Mouse (Mus musculus): ENCODE measurements around the gene Cd6.

Cd6 gene

DNA sequence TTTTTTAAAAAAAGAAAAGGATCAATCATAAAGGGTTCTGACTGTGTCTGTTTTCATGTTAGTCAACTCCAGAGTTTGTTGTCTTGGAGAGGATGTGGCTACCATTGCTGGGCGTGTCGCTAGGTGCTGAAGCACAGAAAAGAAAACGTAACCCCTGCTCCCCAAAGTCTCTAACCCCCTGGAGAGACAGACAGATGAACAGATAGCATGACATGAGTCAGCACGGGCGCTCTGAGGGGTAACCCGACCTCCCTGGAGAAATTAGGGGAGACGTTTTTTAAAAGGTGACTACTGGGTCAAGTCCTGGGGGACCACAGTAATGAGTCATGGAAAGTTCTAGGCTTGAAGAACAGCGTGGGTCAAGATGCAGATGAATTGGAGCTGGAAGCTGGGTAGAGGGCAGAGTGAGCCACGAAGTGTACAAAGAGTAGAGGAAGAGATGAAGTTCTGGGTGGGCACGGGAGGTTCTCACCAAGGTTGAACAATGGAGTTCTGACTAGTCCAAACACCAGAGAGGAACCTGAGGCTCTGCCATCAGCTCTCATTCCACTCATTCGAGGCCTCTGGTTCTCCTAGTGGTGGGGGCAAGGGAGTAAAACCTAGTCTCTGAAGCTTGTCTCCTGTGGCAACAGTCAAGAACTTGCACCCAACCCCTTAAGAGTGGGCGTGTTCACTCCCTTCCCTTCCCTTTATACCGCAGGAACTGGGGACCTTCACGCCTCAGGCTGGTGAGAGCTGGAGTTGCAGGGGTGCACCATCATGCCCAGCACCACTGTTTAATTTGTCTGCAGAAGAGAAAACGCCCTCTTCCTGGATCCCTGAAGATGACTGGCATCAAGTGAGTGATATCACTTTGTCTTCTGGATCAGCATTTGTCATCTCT lies 9.4 kb upstream of the Cd6 start, which contains the start of gene Slc15a3:
Gene Slc15a3, plus strand, starts transcription at position 718 of the 883 bp plus-strand sequence.
- DNase-seq (ENCODE audit: low spot score in 2 of 2): no peak

DNA sequence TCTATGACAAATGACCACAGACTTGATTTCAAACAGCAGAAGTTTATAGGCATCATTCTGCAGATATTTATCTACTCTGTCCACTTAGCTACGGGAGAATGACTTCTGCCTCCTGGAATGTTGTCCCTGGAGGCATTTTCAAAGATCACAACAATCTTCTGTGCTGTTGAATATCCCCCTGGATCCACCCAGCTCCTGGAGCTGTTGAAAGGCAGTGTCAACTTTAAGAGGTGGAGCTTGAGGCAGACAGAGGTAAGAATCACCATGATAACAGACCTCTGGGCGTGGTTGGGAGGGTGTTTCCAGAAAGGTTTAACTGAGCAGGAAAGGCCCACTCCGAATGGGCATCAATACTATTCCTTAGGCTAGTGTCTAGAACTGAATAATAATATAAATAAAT lies 5.8 kb upstream of the Cd6 start:
- DNase-seq (ENCODE audit: low spot score in 2 of 2): no peak

DNA sequence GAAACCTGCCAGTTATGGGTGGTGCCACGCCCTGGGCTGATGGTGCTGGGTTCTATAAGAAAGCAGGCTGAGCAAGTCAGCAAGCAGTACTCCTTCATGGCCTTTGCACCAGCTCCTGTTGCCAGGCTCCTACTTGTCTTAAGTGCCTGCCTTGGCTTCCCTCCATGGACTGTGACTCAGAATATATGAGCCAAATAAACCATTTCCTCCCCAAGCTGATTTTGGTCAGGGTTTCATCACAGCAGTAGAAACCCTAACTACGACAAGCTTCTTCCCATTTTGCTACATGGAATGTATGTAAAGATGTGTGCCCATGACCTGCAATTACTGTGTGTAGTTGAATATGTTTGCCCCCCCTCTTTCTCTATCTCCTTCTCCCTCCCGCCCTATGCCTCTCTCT lies 3.8 kb upstream of the Cd6 start:
- no peak for DNase-seq (ENCODE audit: low spot score in 2 of 2)

DNA sequence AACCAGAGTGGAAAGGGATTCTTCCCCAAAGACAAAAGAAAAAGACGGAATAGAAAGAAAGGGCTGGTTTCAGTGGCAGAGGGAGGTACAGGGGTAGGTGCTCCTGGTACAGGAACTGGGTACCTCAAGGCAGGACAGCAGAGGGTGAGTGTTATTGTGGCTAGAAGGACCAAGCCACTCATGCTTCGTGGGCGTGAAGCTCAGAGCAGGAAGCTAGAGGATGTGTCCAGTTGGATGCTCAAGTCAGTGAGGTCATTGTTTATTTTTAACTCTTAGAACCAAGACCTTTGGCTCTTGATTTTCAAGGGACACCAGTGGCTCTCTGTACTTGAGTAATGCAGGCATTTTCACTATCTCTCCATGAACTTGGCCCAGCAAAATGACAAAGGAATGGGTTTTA lies 2.2 kb upstream of the Cd6 start:
- no peak for DNase-seq (ENCODE audit: low spot score in 2 of 2)

DNA sequence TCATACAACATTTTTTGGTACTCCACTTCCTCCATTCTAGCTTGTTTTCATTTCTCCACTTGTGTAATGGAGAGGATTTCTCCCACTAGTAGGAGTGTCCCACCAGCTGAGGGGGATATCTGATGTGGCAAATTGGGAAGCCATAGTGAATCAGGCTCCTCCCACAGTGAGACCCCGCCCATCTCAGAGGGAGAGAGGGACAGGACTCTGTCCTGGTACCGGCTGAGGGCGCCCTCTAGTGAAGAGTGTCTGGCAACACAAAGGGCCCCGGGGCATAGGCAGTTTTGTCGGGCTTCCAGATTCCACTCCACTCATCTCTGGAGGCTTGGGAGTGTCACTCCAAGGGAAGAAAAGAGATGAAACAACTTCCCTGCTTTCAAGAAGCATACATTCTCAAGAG lies 1.6 kb upstream of the Cd6 start:
- peak; percentile 66 to 82 for DNase-seq (ENCODE audit: low spot score in 2 of 2)

DNA sequence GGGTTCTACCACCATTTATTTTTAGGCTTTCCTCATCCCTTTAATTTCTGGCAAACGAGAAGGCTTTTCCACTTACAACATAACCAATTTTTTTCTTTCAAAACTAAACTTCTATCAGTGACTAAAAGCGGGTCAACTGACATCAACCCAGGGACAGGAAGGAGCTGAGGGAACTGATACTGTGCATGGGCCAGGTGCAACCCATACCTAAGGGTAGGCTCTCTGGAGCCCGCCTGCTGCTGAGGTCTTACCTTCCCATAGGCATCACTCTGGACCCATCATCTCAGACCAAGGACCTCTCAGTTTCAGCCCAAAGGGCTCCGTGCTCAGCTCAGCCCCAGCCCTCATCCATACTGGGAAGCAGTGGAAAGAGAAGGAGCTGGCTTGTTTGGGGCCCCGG lies 1.5 kb downstream of the Cd6 start:
- no peak for DNase-seq (ENCODE audit: low spot score in 2 of 2)

DNA sequence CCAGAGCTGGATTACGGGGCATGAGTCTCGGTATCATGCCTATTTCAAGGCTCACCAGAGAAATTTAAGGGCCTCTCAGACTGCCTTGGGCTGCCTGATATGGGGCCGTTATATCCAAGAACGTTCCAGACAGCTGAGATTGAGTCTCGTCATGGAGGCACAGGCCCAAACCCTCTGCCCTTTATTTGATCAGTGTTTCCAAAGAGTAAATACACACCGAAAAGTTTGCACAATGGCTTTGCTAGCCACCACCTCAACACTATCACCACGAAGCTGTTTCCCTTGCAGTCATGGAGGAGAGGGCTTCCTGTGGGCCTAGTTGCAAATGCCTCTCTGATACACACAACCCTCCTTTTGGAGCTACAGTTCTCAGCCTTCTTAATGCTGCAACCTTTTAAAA lies 5.8 kb downstream of the Cd6 start:
- no peak for DNase-seq (ENCODE audit: low spot score in 2 of 2)

DNA sequence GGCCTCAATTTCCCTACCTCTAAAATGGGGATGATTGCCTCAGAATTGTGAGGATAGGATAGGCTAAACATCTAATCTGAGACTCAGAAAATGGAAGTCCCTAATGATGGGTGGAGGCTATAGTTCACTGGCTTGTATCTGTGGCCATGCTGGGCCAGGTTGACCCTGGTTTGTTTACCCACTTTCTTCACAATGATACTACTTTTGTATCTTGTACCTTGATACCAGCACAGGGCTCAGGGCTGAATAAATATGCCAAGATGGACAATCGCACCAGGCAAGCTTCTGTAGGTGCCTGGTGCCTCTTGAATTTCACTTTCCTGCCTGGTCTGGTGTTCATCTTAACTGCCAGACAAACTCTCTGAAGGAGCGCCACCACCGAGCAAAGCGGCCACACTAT lies 7.3 kb downstream of the Cd6 start:
- DNase-seq (ENCODE audit: low spot score in 2 of 2): no peak

DNA sequence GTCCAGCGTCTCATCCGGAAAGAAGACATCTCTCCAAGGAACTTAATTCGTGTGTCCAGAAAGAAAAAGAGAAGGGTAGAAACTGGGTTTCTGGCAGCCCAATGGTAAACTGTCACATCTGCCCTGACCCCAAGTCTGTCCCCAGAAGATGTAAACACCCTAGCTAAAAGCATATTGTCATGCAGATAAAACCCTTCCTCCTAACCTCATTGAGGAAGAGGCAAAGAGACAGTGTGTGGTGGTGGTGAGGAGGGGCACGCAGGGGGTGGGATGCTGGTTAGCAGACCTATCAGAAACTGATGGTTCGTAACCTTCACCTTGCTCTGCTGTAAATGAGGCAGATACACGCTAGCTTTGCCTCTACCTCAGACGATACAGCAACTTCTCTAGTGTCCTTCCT lies 8.5 kb downstream of the Cd6 start:
- DNase-seq (ENCODE audit: low spot score in 2 of 2): no peak

DNA sequence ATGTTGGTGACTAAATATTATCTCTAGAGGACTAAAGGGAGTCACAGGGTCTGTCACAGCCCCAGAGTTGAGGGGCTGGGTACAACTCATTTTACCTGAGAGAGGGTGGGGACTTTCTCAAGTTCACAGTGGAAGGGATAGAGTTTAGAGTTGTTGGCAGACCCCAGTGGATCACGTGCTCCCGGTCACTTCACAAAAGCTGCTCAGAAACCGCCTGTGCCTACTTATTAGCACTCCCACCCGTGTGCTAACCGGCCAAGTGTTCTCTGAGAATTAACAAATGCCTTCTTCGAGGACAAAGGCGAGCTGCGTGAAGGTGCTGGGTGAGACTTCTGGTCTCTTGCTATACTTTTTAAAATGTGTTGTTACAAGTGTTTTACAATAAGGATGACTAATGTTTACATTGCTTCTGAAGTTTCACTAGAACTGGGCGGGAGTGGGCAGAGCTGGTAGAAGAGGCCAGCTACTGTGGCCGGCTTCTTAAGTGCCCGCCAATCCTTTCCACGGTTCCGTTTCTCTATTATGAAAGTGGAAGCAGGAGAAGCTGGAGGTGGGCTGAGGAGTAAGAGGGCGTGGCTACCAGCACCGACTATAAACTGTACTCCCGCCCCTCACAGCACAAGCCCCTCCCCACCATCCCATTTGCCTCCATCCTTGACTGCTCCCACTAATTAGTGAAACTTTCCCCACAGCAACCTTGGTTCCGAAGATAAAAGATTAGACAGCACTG lies 11.5 kb downstream of the Cd6 start:
- peak in 1 of 2 experiments; percentile 16 for DNase-seq (ENCODE audit: low spot score in 2 of 2)

DNA sequence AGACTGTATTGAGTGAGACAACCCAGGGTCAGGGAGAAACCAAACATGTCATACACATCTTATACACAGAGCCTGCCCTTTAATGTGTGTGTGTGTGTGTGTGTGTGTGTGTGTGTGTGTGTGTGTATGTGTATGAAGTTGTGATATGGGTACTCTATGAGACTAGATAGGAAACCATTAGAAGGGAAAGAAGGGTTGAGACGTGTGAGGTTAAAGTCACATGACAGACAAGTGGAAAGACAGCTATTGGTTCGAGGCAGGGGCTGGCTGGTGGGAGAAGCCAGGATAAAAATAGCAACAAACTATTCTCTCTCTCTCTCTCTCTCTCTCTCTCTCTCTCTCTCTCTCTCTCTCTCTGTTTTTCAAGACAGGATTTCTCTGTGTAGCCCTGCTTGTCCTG lies 13.4 kb downstream of the Cd6 start:
- DNase-seq (ENCODE audit: low spot score in 2 of 2): no peak

DNA sequence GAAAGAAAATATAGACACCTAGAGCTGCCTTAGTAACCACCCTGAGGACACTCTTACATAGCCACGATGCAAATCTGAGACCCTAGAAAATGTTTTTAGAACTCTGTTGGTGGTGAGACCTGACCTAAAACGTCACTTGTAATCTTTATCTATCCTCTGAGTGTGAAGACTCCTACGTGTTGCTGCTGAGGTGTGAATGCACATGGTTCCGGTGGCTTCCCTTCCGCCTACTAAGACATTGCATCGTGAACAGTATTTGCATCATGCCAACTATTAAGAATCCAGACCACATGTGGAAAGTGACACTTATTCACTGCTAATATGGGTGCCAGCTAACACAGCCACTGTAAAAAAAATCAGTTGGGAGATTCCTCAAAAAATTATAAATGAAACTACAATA lies 14.0 kb downstream of the Cd6 start:
- DNase-seq (ENCODE audit: low spot score in 2 of 2): no peak

DNA sequence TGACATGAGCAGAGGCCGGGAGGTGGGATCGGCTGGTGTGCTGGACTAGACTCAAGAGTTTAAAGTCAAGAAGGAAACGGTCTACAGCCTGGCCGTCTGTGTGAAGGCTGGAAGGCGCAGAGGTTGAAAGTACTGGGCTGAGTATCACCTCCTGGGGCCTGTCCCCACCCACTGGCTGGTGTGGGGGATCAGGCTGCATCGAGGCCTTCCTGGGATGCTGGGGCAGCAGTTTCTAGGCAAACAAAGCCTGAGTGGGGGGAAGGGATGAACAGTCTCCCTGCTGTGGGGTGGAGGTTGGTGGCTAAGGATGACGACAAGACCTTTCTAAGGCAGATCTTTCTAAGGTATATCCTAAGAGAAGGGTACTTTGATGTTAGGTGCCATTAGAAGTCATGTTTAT lies 16.0 kb downstream of the Cd6 start:
- no peak for DNase-seq (ENCODE audit: low spot score in 2 of 2)

DNA sequence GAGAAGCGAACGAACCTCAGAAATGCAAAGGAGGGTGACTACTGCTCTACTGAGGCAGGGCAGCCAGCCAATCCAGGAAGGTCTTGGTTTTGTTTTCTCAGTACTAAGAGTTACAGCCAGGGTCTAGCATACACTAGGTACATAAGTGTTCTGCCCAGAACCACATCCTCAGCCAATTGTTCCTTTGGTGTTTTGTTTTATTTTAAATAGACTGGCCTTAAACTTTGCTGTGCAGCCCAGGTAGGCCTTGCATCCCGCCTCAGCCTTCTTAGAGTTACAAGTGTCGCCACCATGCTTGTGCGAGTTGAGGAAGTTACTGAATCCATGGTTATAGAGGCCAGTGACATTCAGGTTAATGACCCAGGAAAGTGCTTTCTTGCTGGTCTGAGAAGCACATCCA lies 16.8 kb downstream of the Cd6 start:
- no peak for DNase-seq (ENCODE audit: low spot score in 2 of 2)

DNA sequence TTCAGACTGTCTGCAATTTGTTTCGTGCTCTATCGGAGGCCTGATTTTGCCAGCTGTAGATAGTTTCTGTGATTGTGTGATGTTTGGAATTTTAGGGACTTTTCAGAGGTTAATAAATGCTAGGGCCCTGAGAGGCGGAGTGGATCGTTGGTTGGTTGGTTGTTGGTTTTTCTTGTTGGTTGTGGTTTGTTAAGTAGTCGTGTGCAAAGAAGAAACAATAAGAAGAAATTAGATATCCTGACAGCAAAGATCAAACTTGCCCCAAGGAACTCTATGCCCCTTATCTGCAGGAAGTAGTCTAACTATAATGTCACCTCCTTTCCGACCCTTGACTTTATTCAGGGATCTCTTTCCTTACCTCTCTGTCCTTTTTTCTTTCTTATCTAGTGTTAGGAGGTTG lies 18.4 kb downstream of the Cd6 start:
- DNase-seq (ENCODE audit: low spot score in 2 of 2): no peak

DNA sequence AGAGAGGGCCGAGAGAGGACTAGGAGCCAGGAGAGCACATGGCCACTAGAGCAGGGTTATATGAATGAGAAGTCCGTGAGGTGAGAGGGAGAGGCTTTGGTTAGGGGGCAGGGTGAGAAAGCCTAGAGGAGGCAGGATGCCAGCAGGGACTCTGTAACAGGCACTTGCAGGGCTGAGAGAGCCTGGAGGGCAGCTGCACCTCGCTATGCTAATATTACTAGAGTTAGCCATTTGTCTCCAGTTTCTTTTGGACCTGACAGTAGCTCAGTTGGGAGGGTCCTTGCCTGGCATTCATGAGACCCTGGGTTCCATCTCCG lies 19.7 kb downstream of the Cd6 start:
- no peak for DNase-seq (ENCODE audit: low spot score in 2 of 2)

DNA sequence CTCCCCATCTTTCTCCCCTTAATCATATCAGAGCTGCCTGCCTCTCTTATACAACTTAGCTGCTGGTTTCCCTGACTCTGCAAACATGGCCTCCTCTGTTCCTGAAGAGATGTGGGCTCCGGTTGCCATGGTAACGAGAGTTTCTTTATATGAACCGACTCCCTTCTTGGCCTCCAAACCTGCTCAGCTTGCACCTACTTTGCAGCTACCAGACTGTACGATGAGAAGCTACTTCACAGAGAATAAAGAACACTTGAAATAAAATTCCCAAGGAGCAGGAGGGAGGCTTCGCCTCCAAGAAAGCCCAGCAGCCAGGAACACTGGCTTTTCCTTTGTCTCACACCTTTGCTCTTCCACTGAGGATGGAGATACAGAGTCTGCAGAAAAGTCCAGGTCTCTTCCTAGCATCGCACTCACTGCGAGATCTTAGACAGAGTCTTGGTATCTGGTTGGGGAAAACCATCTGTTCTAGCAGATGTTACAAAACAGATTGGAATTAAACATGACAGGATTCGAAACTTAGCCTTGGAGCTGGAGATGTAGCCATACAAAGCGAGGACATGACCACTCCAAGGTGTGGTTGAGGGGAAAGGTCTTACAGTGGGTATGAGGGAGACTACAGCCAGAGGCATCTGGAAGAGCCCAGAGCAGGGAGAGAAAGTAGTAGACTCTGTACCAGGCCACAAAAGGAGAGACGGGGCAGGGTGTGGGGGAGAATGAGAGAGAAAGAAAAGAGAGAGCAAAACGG lies 20.3 kb downstream of the Cd6 start:
- DNase-seq (ENCODE audit: low spot score in 2 of 2): no peak

DNA sequence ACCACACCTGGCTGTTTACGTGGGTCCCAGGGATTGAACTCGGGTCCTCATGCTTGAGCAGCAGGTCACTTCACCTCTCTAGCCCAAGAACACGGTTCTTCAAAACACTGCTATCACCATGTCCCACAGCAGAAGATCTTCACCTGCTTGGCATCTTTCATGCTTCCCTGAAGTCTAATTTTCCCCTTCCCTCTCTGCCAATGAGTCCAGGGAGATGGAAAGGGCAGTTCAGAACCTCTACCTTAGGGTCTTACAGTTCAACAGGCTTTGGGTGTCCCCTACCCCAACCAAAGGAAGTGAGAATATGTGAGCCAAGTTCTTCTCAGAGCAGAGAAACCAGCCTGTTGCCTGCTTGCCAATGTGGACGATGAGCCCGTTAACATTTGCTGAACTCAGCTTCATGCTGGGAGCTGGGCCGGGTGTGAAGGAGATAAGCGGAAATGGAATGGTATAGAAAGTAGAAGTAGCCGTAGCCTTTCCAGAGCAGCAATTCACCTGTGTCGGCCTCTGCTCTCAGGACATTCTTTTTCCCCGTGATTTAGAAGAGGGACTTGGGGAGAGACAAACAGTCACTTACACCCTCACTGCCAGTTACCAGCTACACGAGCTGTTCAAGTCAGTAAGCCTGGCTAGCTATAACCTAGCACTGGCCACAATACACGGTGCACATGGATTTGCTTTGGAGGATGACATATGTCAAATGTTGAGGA lies 21.2 kb downstream of the Cd6 start:
- DNase-seq (ENCODE audit: low spot score in 2 of 2): no peak

DNA sequence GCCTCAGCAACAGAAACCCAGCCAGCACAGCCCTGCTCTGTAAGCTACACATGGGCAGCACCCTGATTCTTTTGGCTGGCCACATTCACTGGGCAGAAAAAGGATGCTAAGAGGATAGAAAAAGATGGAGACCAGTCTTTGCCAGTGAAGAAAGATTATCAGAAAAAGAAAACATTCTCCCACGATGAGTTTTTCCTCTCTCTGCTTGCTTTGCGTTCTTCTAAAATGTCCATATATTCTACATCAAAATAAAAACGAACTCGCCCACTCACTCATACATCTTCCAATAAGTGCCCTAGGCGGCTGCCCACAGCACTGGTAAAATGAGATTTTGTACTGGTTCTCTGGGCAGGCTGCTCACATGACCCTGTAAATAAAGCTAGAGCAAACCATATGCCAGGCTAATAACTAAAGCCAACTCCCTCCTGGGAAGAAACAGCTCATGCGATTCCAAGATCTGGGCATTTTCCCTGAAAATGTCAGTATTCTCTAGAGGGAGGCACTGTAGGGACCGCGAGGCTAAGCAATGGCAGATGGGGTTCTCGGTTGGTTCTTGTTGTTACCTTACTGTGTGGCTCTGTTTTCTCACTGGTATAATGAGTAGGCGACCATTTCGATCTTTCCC lies 24.1 kb downstream of the Cd6 start:
- no peak for DNase-seq (ENCODE audit: low spot score in 2 of 2)

DNA sequence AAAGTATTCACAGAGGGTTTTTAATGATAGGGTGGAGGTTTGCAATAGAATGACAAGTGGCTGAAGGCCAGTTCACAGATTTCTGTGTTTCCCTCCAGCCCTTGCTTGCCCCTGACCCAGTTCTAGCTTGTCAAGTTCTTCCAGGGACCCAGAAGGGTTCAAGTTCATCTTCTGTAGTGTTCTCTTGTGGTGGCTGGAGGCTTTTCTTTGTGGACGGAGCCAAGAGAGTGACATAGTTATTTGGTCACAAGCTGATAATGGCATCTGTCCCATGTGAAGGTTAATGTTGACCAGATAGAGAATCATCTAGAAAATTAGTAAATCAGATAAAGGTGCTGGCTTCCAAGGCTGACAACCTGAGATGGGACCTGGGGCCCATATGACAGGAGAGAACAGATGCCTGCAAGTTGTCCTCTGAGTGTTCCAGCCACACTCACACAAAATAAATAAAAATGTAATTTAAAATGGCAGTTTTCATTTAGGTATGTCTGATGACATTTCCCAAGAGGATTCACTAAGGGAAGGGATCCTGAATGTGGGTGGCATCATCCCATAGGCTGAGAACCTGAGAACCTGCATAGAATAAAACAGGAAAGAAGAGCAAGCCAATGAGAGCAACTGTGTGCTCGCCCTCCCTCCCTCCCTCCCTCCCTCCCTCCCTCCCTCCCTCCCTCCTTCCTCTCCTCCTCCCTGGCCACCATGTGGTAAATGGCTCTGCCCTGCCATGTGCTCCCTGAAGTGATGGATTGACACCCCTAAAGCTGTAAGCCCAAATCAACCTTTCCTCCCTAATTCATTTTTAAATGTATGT lies 24.8 kb downstream of the Cd6 start:
- DNase-seq (ENCODE audit: low spot score in 2 of 2): no peak

DNA sequence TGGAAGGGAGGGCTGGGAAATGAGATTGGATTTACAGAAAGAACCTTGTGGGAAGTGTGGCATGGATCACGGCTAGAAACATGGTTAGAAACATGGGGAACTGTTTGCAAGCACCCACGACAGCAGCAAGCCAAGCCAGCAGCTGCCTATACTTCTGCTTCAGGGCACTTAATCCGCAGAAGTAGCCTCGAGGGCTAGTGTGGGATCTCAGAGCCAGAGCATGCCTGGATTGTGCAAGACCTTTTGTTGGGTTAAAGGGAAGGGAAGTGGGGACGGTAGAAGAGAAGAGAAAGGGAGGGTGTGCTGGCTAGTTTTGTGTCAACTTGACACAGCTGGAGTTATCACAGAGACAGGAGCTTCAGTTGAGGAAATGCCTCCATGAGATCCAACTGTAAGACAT lies 26.1 kb downstream of the Cd6 start:
- DNase-seq (ENCODE audit: low spot score in 2 of 2): no peak
